Mouse (Mus musculus): ENCODE measurements around the gene Sh3pxd2a.

Gene Sh3pxd2a

DNA sequence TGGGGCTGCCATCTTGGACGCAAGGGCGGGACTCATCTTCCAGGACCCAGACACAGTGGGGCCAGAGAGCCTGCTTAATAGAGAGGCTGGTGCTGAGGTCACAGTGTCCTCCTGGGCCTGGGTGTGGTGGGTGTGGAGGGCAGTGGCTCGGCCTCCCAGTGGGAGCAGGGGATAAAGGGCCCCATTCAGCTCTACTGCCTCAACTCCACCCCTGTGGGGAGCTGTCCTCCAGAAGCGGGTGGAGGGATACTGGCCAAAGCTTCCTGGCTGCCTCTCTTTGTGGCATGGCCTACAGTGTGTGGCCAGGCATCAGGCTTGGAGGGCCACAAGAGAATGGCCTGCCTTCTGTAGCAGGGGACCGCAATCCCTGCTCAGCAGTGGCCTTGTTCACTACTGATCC is 85.1 kb downstream of the Sh3pxd2a start:
- DNase-seq (ENCODE audit: low spot score in 2 of 2): no peak

- DNase-seq (ENCODE audit: low spot score in 2 of 2): no peak
Measured at GRCm38 (mm10) chr19:47374916-47375573, 89.2 kb downstream of the Sh3pxd2a start.

DNA sequence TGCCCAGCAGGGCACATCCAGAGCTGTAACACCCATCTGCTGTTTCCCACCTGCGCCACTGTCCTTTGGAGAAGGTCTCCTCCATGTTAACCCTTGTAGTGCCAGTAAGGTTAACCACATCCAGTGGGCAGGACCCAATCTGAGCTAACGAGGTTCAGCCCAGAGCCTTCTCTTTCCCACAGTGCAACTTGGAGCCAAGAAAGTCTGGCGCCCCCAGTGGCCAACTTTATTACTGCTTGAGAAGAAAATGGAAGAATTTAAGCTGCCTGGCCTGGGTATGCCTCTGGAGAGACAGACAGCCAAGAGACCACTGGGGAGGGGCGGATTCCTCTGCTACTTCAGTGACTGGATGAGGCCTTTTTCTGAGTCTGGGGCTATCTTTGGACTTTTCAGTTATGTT is 89.8 kb downstream of the Sh3pxd2a start:
- peak; percentile 52 to 79 for DNase-seq (ENCODE audit: low spot score in 2 of 2)

DNA sequence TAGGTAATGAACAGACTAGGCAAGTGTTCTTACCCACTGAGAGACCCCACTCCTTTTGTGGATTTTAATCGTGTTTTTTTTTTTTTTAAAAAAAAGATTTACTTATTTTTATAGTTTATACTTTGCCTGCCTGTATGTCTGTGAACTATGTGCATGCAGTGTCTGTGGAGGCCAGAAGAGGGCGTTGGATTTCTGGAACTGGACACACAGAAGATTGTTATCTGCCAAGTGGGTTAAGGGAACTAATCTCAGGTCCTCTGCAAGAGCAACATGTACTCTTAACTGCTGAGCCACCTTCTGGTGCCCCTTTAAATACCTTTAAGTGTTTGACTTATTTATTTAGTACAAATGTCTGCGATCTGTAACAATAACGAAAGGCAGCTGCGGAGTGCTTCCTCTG is 92.2 kb downstream of the Sh3pxd2a start:
- no peak for DNase-seq (ENCODE audit: low spot score in 2 of 2)

GRCm38 (mm10) chr19:47371521-47371920 is 92.7 kb downstream of the Sh3pxd2a start:
- DNase-seq (ENCODE audit: low spot score in 2 of 2): no peak

GRCm38 (mm10) chr19:47369008-47369407 is 95.2 kb downstream of the Sh3pxd2a start:
- DNase-seq (ENCODE audit: low spot score in 2 of 2): no peak

- no peak for DNase-seq (ENCODE audit: low spot score in 2 of 2)
Measured at GRCm38 (mm10) chr19:47367271-47367879, 96.8 kb downstream of the Sh3pxd2a start.

- peak; percentile 35 to 75 for DNase-seq (ENCODE audit: low spot score in 2 of 2)
Measured at GRCm38 (mm10) chr19:47366576-47366975, 97.6 kb downstream of the Sh3pxd2a start.

GRCm38 (mm10) chr19:47363086-47363668 is 101.0 kb downstream of the Sh3pxd2a start:
- no peak for DNase-seq (ENCODE audit: low spot score in 2 of 2)

DNA sequence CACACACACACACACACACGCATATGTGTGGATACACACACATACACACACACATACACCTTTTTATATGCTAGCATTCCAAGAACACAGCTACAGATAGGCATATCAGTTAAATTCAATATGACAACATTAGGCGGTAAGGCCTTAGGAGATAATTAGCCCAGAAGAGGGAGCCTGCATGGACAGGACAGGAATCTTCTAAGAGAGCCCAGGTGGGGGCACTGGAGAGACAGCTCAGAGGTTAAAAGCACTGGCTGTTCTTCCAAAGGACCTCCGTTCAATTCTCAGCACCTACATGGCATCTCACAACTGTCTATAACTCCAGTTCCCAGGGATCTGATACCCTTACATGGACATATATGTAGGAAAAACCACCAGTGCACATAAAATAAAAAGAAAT is 103.3 kb downstream of the Sh3pxd2a start:
- DNase-seq (ENCODE audit: low spot score in 2 of 2): no peak

GRCm38 (mm10) chr19:47360017-47360416 is 104.2 kb downstream of the Sh3pxd2a start:
- DNase-seq (ENCODE audit: low spot score in 2 of 2): no peak

- no peak for DNase-seq (ENCODE audit: low spot score in 2 of 2)
Measured at GRCm38 (mm10) chr19:47359166-47359931, 104.9 kb downstream of the Sh3pxd2a start.

GRCm38 (mm10) chr19:47357297-47357696 is 106.9 kb downstream of the Sh3pxd2a start:
- no peak for DNase-seq (ENCODE audit: low spot score in 2 of 2)

DNA sequence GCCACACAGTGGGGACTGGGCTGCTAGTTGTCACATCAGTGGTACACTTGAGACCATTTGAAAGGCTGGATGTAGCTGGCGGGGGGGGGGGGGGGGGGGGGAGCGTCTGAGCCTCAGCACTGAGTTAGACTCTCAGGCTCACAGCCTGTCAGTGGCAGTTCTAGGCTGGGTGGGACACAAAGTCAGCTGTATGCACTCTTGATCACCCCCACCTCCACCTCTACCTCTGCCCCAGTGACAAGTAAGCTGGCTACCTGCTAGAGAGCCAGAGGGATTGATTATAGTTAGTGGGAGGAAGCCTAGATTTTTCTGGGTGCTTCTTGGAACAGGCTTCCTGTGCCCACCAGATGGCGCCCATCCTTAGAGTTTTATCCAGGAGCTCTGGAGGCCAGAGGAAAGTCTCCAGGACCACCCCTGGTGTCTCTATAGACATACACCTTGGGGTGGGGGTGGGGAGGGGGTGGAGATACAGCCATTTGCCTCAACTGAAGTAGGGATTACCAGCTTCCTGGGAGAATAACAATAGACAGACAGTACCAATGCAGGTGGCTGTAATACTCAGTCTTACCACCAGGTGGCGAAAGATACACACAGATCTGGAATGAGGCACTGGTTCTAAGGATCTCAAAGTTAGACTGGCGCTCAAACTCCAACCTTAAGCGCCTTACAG is 107.9 kb downstream of the Sh3pxd2a start:
- DNase-seq (ENCODE audit: low spot score in 2 of 2): peak; percentile 61 to 86

DNA sequence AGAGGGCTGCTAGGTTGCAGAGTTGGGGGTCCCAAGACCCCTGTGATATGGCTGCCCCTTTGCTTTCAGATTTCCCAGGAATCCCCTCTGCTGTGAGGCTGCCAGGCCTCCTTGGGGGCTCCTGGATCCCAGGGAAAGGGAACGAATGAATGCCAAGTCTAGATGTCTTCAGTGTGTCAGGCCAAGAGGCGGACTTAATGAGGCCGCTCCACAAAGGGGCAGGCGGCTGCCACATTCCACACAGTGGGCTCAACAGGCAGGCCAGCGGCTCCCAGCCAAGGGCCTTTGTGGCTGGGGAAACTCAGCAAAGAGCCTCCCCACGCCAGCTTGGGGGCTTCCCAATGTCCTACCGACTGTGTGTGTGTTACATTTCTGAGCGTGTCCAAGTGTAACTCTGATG is 109.7 kb downstream of the Sh3pxd2a start:
- peak in 1 of 2 experiments; percentile 54 for DNase-seq (ENCODE audit: low spot score in 2 of 2)

- DNase-seq (ENCODE audit: low spot score in 2 of 2): no peak
Measured at GRCm38 (mm10) chr19:47349043-47349442, 115.2 kb downstream of the Sh3pxd2a start.

GRCm38 (mm10) chr19:47348395-47349016 is 115.7 kb downstream of the Sh3pxd2a start:
- DNase-seq (ENCODE audit: low spot score in 2 of 2): peak in 1 of 2 experiments; percentile 41

- no peak for DNase-seq (ENCODE audit: low spot score in 2 of 2)
Measured at GRCm38 (mm10) chr19:47347021-47347643, 117.1 kb downstream of the Sh3pxd2a start.

DNA sequence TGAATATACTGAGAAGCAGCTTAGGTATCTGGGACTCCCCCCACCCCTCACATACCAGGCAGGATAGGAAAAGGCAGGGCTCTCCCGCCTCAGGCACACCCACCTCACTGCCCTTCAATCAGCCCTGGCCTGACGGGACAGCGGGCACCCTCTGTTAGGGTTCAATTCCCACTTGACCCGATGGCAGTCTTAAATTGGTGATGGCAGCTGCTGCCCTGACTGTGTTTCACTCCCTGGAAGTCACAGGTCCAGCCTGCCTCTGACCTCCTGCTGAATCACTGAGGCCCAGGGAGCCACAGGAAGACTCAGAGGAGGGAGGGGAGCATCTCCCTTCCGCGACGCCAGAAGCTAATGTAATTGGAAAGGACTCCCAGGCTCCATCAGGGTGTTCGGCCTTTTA is 117.6 kb downstream of the Sh3pxd2a start:
- DNase-seq (ENCODE audit: low spot score in 2 of 2): no peak

DNA sequence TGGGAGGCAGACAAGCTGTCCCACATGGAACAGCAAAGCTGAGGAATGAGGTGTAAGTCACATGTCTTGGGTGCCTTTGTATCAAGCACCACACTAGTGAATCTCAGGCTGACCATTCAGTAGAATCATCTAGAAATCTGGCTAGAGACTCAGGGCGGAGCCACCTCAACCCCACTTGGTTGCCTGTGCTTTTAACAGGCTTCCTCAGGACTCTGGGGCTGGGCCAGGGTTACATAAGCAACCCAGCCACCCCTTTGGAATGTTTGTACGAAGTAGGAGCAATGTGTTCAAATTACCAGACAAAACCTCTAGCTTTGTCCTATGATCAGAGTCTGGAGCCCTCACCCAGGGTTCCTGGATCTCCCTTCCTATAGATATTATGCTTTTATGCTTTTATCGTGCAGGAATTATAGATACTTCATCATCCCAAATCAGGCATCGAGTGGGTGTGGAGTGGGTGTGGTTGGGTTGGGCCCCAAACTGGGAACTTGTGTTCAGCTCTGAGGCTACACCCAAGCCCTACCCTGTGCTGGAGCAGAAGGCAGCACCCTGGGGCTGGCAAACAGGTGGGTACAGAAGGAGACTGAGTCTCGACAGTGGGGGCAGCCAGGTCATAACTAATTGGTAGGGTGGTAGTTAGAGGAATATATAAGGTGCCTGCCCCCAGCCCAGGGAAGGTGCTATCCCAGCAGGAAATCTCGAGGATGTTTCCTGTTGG is 118.2 kb downstream of the Sh3pxd2a start:
- DNase-seq (ENCODE audit: low spot score in 2 of 2): no peak

Data from cerebellum, postnatal 4 days (tissue).